Mouse (Mus musculus) megakaryocyte, embryonic 14.5 days (primary cell): ENCODE data around the gene Shcbp1l.

Experiments used
- FLI1 ChIP-seq: IDR thresholded peaks from 2 replicates; pipeline ENCODE4 v1.6.1; 2012; ENCODE audit warnings: low read length, inconsistent platforms, mixed read lengths
- GATA1 ChIP-seq: IDR thresholded peaks from 3 replicates; pipeline ENCODE4 v1.6.1; 2012; ENCODE audit warnings: mixed read lengths, low read length, inconsistent platforms, borderline replicate concordance

GRCm38 (mm10) chr1:153432329-153432728 is 7.4 kb downstream of the Shcbp1l start:
- TF ChIP-seq GATA1 = no peak
- no peak for TF ChIP-seq FLI1
